Mouse (Mus musculus) stomach, embryonic 14.5 days (tissue): ENCODE measurements around the gene Gm10974. TPM values are rescaled to one million over a fixed set of nuclear protein-coding genes. Genes with fewer than 3 reads are reported as not detected.

Source experiments
- ATAC-seq: fragments of 200-750 bp; cut with Nextera tagmentation; 2 replicates; pipeline ENCODE4 v1.8.0; 2017; ENCODE audit warnings: low read depth, moderate TSS enrichment; ENCODE audit not compliant: insufficient number of reproducible peaks, insufficient read depth, low FRiP score
- H3K27ac ChIP-seq: fragments of 300-500 bp; sonication (generic); 2 replicates; pipeline ENCODE4 v1.5.1; 2014; ENCODE audit warnings: mild to moderate bottlenecking, low read length, moderate library complexity, mixed read lengths
- H3K27me3 ChIP-seq: fragments of 300-500 bp; sonication (generic); 2 replicates; pipeline ENCODE4 v1.6.1; 2014; ENCODE audit warnings: low read length, control low read depth, mixed read lengths; ENCODE audit not compliant: control insufficient read depth, insufficient read depth
- H3K36me3 ChIP-seq: fragments of 300-500 bp; sonication (generic); 2 replicates; pipeline ENCODE4 v1.6.1; 2014; ENCODE audit warnings: mild to moderate bottlenecking, control low read depth, low read length, moderate library complexity, mixed read lengths; ENCODE audit not compliant: control insufficient read depth, insufficient read depth
- H3K4me1 ChIP-seq: fragments of 300-500 bp; sonication (generic); 2 replicates; pipeline ENCODE4 v1.6.1; 2014; ENCODE audit warnings: low read length, control low read depth, mixed read lengths; ENCODE audit not compliant: control insufficient read depth, insufficient read depth
- H3K4me2 ChIP-seq: fragments of 300-500 bp; sonication (generic); replicated peaks from 2 replicates; pipeline ENCODE4 v1.6.1; 2014; ENCODE audit warnings: low read depth, low read length, control low read depth
- H3K4me3 ChIP-seq: fragments of 300-500 bp; sonication (generic); 2 replicates; pipeline ENCODE4 v1.5.1; 2014; ENCODE audit warnings: low read depth, low read length, control low read depth
- H3K9ac ChIP-seq: fragments of 300-500 bp; sonication (generic); replicated peaks from 2 replicates; pipeline ENCODE4 v1.6.1; 2014; ENCODE audit warnings: low read depth, mild to moderate bottlenecking, control low read depth, low read length, moderate library complexity, mixed read lengths
- H3K9me3 ChIP-seq: fragments of 300-500 bp; sonication (generic); 2 replicates; pipeline ENCODE4 v1.6.1; 2016; ENCODE audit warnings: low read depth, low read length, control low read depth; ENCODE audit not compliant: control insufficient read depth
- WGBS: fragments of 180-500 bp; shearing (Covaris S2); extraction: QIAGEN DNeasy Blood & Tissue Kit; methylation state at CpG from one replicate; pipeline ENCODE4 v1.1.7; 2014; 5-methylcytosine and 5-hydroxymethylcytosine counted together
- microRNA-seq: library from miRNA; unstranded; fragments of <30 nt; microRNA quantifications from one replicate; pipeline ENCODE4, GENCODE M21; 2016
- polyA plus RNA-seq: library from polyadenylated mRNA; unstranded; fragments of >200 nt; fragmentation: Nextera tagmentation; extraction: Ambion mirVana; gene quantifications from 2 replicates; pipeline ENCODE4 v1.2.1, GENCODE M21; 2014

Gene Gm10974
- polyA plus RNA-seq, 1 experiment from 2014 or later, result not detected

- H3K9me3 ChIP-seq, result no peaks in the 10 kb centered on the region
- H3K4me3 ChIP-seq, result no peak overlapping the region
- no peaks in the 10 kb centered on the region for H3K36me3 ChIP-seq
- H3K27me3 ChIP-seq, result no peaks in the 10 kb centered on the region
- WGBS, result 50% methylated on average over 12 of the region's 12 CpGs
- H3K9ac ChIP-seq, result no peak overlapping the region
- H3K4me2 ChIP-seq, result no peak overlapping the region
- ATAC-seq, result no peak
- H3K27ac ChIP-seq, result no peak overlapping the region
- H3K4me1 ChIP-seq, result no peaks in the 10 kb centered on the region
Observed at GRCm38 (mm10) chr7:66418981-66419380, 53.3 kb downstream of the Gm10974 start.

- Histone ChIP-seq H3K4me1 (peaks cover 2% of the 10 kb centered on the region; the same call in 1 of the 2 replicates), H3K9ac (no peak overlapping the region), H3K4me3 (no peak overlapping the region), H3K27me3 (peaks cover 11% of the 10 kb centered on the region; the same call in 1 of the 2 replicates), H3K9me3 (no peaks in the 10 kb centered on the region), H3K36me3 (no peaks in the 10 kb centered on the region), H3K27ac (no peak overlapping the region), H3K4me2 (no peak overlapping the region)
- ATAC-seq, result no peak
- WGBS, result 62% methylated on average over 8 of the region's 8 CpGs
Observed at GRCm38 (mm10) chr7:66421903-66422302, 56.2 kb downstream of the Gm10974 start.

- Histone ChIP-seq H3K27ac (no peak overlapping the region), H3K27me3 (peaks cover 27% of the 10 kb centered on the region; the same call in 1 of the 2 replicates), H3K4me3 (peak overlapping the region; percentile 52), H3K4me1 (peaks cover 6% of the 10 kb centered on the region; the same call in 1 of the 2 replicates), H3K4me2 (peak overlapping the region; percentile 97), H3K36me3 (no peaks in the 10 kb centered on the region), H3K9ac (peak overlapping the region; percentile 18; the same call in 1 of the 2 replicates), H3K9me3 (no peaks in the 10 kb centered on the region)
- ATAC-seq, result peak; percentile 33; the same call in 1 of the 2 replicates
- under 1% methylated on average over 23 of the region's 23 CpGs for WGBS
Observed at GRCm38 (mm10) chr7:66427053-66427436, 61.3 kb downstream of the Gm10974 start.

GRCm38 (mm10) chr7:66427437-66428161, 61.9 kb downstream of the Gm10974 start, which contains the start of gene Aldh1a3:
Gene Aldh1a3, minus strand, starts transcription at chr7:66427517.
- peak within 1 kb of the TSS; percentile 18; the same call in 1 of the 2 replicates for H3K9ac ChIP-seq
- H3K27me3 ChIP-seq, result peaks cover 27% of the 10 kb centered on the region; the same call in 1 of the 2 replicates
- whole genome bisulfite sequencing, result 1% methylated on average over 52 of the region's 56 CpGs
- no peaks in the 10 kb centered on the region for H3K36me3 ChIP-seq
- H3K27ac ChIP-seq, result no peak within 1 kb of the TSS
- ATAC-seq, result peak; percentile 76
- H3K4me2 ChIP-seq, result peak within 1 kb of the TSS; percentile 97
- H3K9me3 ChIP-seq, result no peaks in the 10 kb centered on the region
- peak within 1 kb of the TSS; percentile 52 for H3K4me3 ChIP-seq
- peaks cover 6% of the 10 kb centered on the region; the same call in 1 of the 2 replicates for H3K4me1 ChIP-seq

- H3K36me3 ChIP-seq, result no peaks in the 10 kb centered on the region
- H3K9ac ChIP-seq, result no peak overlapping the region
- no peak overlapping the region for H3K4me2 ChIP-seq
- ATAC-seq, result no peak
- no peaks in the 10 kb centered on the region for H3K9me3 ChIP-seq
- H3K4me1 ChIP-seq, result 0 out of 2 replicates have a peak, but pooled peaks cover 2% of the 10 kb centered on the region
- no peaks in the 10 kb centered on the region for H3K27me3 ChIP-seq
- H3K27ac ChIP-seq, result no peak overlapping the region
- no peak overlapping the region for H3K4me3 ChIP-seq
- WGBS, result 31% methylated on average over 10 of the region's 10 CpGs
Observed at GRCm38 (mm10) chr7:66434453-66434935, 68.8 kb downstream of the Gm10974 start.

Small RNAs within 50 kb of the gene (microRNA-seq; reads per million reads assigned to microRNA genes)
- gene Mir7057, result not detected

Other genes with a start within 250 kb of the Gm10974 start
- 17.5 and 17.9 TPM in 2 replicates for gene Lrrk1, start 22.4 kb downstream of the Gm10974 start, polyA plus RNA-seq
- 11.4 and 11.5 TPM in 2 replicates for gene Aldh1a3, start 61.6 kb downstream of the Gm10974 start, polyA plus RNA-seq